Mouse (Mus musculus): Measurements from ENCODE around the gene Spice1.

DNA sequence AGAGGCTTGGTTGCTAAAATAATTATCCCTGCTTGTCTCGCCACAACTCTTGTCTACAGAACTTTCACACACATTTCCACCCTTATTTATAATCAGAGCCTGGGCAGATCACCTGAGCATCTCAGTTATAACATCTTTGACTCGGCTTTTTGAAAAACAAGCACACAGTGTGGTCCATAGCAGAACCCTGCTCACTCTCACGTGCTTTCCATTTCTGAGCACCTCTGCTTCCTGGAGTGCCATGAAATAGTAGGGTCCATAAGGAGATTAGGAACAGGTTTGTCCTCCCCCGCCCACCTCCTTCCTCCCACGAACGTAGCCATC lies 15.3 kb upstream of the Spice1 start:
- TF ChIP-seq POLR2A (IDR thresholded peaks at IDR 0.05; ENCODE audit: borderline replicate concordance, insufficient read depth, low read length) = no peak
- no peak for TF ChIP-seq CTCF (IDR thresholded peaks at IDR 0.05; ENCODE audit: borderline replicate concordance, insufficient read depth, low read depth, low read length)

Data from cerebellum, adult 2 months (tissue).